Mouse (Mus musculus): ENCODE results near the gene Gatad2b. TPM values are rescaled to one million over a fixed set of nuclear protein-coding genes. Genes with fewer than 3 reads are reported as not detected.
"Not testable (repeated sequence)": the region's sequence is repeated elsewhere in the genome, so short reads cannot be mapped to it uniquely, and the experiment has no call there.

Gatad2b gene
- 11.3 and 15.4 TPM in 2 replicates for polyA plus RNA-seq (2015; fragmentation: Nextera tagmentation; extraction: Ambion mirVana)

DNA sequence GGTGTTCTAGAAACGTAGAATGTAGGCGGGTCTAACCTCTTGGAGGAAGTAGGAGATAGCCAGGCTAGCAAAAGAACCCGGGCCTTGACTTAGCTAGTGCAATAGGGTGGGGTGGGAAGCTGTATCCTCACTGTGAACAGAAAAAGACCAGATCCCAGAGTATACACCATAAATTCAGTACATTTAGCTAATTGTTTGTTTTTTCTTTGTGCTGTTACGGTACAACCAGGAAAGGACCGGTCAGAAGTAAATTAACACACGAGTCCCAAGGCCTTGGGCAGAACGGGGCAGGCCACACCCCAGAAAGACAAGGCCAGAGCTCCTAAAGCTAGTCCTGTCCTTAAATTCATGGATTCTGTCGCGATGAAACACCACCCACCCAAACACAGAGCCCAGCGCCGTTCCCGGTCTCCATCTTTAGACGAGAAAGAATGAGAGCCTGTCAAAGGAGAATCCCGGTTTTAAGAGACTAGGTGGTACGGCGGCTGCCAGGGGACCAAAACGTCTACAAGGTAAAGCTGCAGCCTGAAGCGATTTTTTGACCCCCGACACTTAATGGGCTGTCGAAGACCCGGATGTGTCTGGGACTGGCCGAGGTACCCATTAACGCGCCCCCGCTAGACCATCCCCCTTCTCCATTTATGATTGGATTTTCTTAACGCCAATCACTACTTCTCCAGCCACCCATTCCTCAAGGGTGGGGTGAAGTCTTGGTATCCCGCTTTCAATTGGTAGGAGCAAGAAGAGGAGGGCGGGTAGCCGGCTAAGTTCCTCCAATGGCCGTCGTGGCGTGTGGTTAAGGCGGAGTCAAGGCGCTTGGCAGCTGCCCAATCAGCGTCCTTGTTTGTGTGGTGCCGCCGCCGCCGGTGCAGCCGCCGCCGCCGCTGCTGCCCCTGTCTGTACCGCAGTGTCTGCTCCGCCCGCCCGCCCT, at the start of gene Gatad2b:
Gatad2b (plus strand) TSS at position 834 of the 931 bp plus-strand sequence.
- peak within 1 kb of the TSS; percentile 95 for H3K4me3 ChIP-seq (ENCODE audit: low read length)
- peaks cover 21% of the 10 kb centered on the region for H3K4me1 ChIP-seq (ENCODE audit: insufficient read depth, low read length)
- H3K9me3 ChIP-seq (ENCODE audit: low read length): no peaks in the 10 kb centered on the region
- H3K9ac ChIP-seq (replicated peaks; ENCODE audit: low read length): peak within 1 kb of the TSS; percentile 92
- H3K4me2 ChIP-seq (replicated peaks; ENCODE audit: low read depth, low read length): peak within 1 kb of the TSS; percentile 78
- H3K27me3 ChIP-seq (ENCODE audit: insufficient read depth, low read length): no peaks in the 10 kb centered on the region
- ATAC-seq (ENCODE audit: low FRiP score, low TSS enrichment): peak; percentile 99
- peak within 1 kb of the TSS; percentile 98 for H3K27ac ChIP-seq (ENCODE audit: low read length)
- whole genome bisulfite sequencing: under 1% methylated on average over 44 of the region's 47 CpGs
- no peaks in the 10 kb centered on the region for H3K36me3 ChIP-seq (ENCODE audit: insufficient read depth, low read length)

DNA sequence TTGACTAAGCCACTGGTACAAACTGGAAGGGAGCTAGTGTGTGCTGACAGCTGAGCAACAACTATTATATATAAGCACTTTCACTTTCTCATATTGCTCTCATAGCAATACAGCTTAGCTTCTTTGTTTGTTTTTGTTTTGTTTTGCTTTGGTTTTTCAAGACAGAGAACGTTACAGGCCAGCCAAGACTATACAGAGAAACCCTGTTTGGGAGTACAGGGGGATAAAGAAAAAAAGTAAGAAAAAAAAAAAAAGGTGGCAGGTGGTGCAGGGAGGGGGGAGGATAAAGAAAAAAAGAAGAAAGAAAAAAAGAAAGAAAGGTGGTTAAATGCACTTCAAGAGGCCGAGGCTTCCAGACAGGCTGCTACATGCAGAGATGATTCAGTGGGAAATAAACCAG, 47.6 kb upstream of the Gatad2b start:
- Histone ChIP-seq H3K9me3 (ENCODE audit: low read length) (no peaks in the 10 kb centered on the region), H3K36me3 (ENCODE audit: insufficient read depth, low read length) (peaks cover 7% of the 10 kb centered on the region; the same call in 1 of the 2 replicates), H3K4me2 (replicated peaks; ENCODE audit: low read depth, low read length) (no peak overlapping the region), H3K27ac (ENCODE audit: low read length) (no peak overlapping the region), H3K27me3 (ENCODE audit: insufficient read depth, low read length) (no peaks in the 10 kb centered on the region), H3K9ac (replicated peaks; ENCODE audit: low read length) (no peak overlapping the region), H3K4me1 (ENCODE audit: insufficient read depth, low read length) (peaks cover 28% of the 10 kb centered on the region), H3K4me3 (ENCODE audit: low read length) (no peak overlapping the region)
- 59% methylated on average over 2 of the region's 2 CpGs for WGBS
- ATAC-seq (ENCODE audit: low FRiP score, low TSS enrichment): no peak

DNA sequence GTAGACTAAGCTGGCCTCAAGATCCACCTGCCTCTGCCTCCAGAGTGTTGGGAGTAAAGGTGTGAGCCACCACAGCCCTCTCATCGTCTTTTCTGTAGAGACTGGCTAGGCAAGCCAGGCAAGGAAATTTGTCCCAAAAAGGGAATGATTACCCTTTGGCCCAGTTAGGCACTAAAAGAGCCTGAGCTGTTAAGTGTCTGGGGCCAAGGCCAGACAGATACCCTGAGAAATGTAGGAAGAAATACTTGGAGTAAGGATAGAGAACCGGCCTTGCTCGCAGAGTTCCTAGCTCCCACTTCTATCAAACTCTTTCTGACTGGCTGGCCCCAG, 45.4 kb upstream of the Gatad2b start:
- Histone ChIP-seq H3K4me2 (replicated peaks; ENCODE audit: low read depth, low read length) (peak overlapping the region; percentile 96), H3K9me3 (ENCODE audit: low read length) (no peaks in the 10 kb centered on the region), H3K4me1 (ENCODE audit: insufficient read depth, low read length) (peaks cover 31% of the 10 kb centered on the region), H3K4me3 (ENCODE audit: low read length) (peak overlapping the region; percentile 90), H3K27ac (ENCODE audit: low read length) (peak overlapping the region; percentile 97), H3K9ac (replicated peaks; ENCODE audit: low read length) (peak overlapping the region; percentile 82), H3K36me3 (ENCODE audit: insufficient read depth, low read length) (peaks cover 20% of the 10 kb centered on the region), H3K27me3 (ENCODE audit: insufficient read depth, low read length) (no peaks in the 10 kb centered on the region)
- 0% methylated on average over 3 of the region's 3 CpGs for WGBS
- ATAC-seq (ENCODE audit: low FRiP score, low TSS enrichment): no peak

DNA sequence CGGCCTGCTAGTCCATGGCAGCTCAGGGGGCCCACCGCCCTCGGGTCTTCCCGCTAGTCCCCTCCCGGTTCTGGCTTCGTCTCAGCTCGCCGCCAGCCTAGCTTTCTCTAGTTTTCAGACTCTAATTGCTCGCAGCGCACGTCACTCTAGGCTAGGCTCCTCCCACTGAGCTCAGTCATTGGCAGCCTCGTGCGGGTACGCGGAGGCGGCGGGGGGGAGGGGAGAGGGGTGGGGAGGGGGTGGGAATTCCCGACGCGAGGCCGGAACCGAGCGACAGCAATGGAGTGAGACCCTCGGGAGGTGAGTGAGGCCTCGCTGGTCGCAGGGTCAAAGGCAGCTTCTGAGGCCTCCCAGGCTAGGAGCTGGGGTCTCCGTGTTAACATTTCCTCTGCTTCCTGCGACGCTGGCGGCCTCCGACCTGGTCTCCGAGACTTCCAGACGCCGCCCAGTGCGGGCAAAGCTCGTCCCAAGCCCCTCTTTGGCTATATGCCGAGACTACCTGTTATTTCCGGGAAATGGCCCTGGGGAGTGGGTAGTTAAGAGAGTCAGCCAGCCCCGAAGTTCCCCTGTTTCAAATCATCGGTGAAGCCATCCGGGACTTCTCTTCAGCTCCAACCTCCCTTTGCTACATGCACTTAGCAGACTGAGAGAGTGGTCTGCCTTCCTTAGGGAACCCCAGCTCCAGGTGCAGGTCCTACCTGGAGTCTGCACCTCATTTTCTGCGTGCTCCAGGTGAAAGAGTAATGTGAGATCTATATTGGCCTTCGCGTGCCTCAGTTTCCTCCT, 44.8 kb upstream of the Gatad2b start, which contains the start of gene Slc39a1:
Slc39a1 (plus strand) TSS at position 213 of the 786 bp plus-strand sequence.
- Histone ChIP-seq H3K36me3 (ENCODE audit: insufficient read depth, low read length) (peaks cover 20% of the 10 kb centered on the region), H3K4me2 (replicated peaks; ENCODE audit: low read depth, low read length) (peak within 1 kb of the TSS; percentile 96), H3K9me3 (ENCODE audit: low read length) (no peaks in the 10 kb centered on the region), H3K27me3 (ENCODE audit: insufficient read depth, low read length) (no peaks in the 10 kb centered on the region), H3K9ac (replicated peaks; ENCODE audit: low read length) (peak within 1 kb of the TSS; percentile 82), H3K27ac (ENCODE audit: low read length) (peak within 1 kb of the TSS; percentile 97), H3K4me3 (ENCODE audit: low read length) (peak within 1 kb of the TSS; percentile 90), H3K4me1 (ENCODE audit: insufficient read depth, low read length) (peaks cover 26% of the 10 kb centered on the region)
- under 1% methylated on average over 36 of the region's 44 CpGs for whole genome bisulfite sequencing
- ATAC-seq (ENCODE audit: low FRiP score, low TSS enrichment): peak; percentile 96

DNA sequence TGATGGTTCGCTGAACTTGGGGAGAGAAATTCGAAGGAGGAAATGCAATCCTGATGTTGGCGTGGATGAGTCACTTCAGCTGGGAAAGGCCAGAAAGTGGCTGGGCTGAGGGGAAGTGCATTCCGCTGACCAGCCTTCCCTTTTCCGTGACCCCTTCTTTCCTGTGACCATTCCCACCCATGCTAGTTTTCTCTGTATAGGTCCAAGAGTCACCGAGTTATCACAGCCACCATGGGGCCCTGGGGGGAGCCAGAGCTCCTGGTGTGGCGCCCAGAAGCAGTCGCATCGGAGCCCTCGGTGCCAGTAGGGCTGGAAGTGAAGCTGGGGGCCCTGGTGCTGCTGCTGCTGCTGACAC, 44.3 kb upstream of the Gatad2b start:
- Histone ChIP-seq H3K4me1 (ENCODE audit: insufficient read depth, low read length) (peaks cover 23% of the 10 kb centered on the region), H3K9me3 (ENCODE audit: low read length) (no peaks in the 10 kb centered on the region), H3K27ac (ENCODE audit: low read length) (peak overlapping the region; percentile 97), H3K4me2 (replicated peaks; ENCODE audit: low read depth, low read length) (peak overlapping the region; percentile 96), H3K4me3 (ENCODE audit: low read length) (peak overlapping the region; percentile 90), H3K36me3 (ENCODE audit: insufficient read depth, low read length) (peaks cover 20% of the 10 kb centered on the region), H3K27me3 (ENCODE audit: insufficient read depth, low read length) (no peaks in the 10 kb centered on the region), H3K9ac (replicated peaks; ENCODE audit: low read length) (peak overlapping the region; percentile 82)
- ATAC-seq (ENCODE audit: low FRiP score, low TSS enrichment): peak; percentile 7; the same call in 1 of the 2 replicates
- WGBS: 2% methylated on average over 10 of the region's 10 CpGs

DNA sequence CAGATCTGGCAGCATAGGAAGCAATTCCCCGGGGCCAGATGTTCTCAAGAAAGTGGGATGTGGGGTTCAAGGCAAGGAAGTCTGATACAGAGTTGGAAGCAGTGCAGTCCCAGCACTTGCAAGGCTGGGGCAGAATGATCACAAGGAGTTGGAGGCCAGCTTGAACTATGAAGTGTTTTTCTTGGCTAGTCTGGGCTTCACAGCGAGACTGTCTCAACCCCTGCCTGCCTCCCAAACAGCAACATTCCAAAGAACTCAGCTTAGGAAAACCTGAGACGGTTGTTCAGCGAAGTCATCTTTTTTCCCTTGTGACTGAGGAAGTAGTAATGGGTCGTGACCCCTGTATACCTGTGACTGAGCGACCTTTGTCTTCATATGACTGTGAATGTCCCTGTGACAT, 42.2 kb upstream of the Gatad2b start:
- H3K36me3 ChIP-seq (ENCODE audit: insufficient read depth, low read length): peaks cover 20% of the 10 kb centered on the region
- H3K4me2 ChIP-seq (replicated peaks; ENCODE audit: low read depth, low read length): no peak overlapping the region
- H3K9ac ChIP-seq (replicated peaks; ENCODE audit: low read length): 0 out of 2 replicates have a peak overlapping the region, but pooled peaks have one; percentile 25
- WGBS: 66% methylated on average over 6 of the region's 6 CpGs
- ATAC-seq (ENCODE audit: low FRiP score, low TSS enrichment): no peak
- H3K27ac ChIP-seq (ENCODE audit: low read length): no peak overlapping the region
- H3K4me3 ChIP-seq (ENCODE audit: low read length): no peak overlapping the region
- no peaks in the 10 kb centered on the region for H3K27me3 ChIP-seq (ENCODE audit: insufficient read depth, low read length)
- no peaks in the 10 kb centered on the region for H3K9me3 ChIP-seq (ENCODE audit: low read length)
- peaks cover 29% of the 10 kb centered on the region for H3K4me1 ChIP-seq (ENCODE audit: insufficient read depth, low read length)

DNA sequence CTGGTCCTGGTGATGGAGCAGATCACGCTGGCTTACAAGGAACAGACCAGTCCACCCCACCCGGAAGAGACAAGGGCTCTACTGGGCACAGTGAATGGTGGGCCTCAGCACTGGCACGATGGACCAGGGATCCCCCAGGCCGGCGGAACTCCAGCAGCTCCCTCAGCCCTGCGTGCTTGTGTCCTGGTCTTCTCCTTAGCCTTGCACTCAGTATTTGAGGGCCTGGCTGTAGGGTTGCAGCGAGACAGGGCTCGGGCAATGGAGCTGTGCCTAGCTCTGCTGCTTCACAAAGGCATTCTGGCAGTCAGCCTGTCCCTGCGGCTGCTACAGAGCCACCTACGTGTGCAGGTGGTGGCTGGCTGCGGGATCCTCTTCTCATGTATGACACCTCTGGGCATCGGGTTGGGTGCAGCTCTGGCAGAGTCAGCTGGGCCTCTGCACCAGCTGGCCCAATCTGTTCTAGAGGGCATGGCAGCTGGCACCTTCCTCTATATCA, 41.2 kb upstream of the Gatad2b start:
- not testable (repeated sequence) for H3K27me3 ChIP-seq (ENCODE audit: insufficient read depth, low read length); H3K9me3 ChIP-seq (ENCODE audit: low read length); ATAC-seq (ENCODE audit: low FRiP score, low TSS enrichment); H3K4me2 ChIP-seq (replicated peaks; ENCODE audit: low read depth, low read length); H3K9ac ChIP-seq (replicated peaks; ENCODE audit: low read length); H3K4me3 ChIP-seq (ENCODE audit: low read length); H3K27ac ChIP-seq (ENCODE audit: low read length)
- WGBS: 92% methylated on average over 10 of the region's 12 CpGs
- Histone ChIP-seq H3K4me1 (ENCODE audit: insufficient read depth, low read length) (peaks cover 32% of the 10 kb centered on the region), H3K36me3 (ENCODE audit: insufficient read depth, low read length) (peaks cover 20% of the 10 kb centered on the region)

DNA sequence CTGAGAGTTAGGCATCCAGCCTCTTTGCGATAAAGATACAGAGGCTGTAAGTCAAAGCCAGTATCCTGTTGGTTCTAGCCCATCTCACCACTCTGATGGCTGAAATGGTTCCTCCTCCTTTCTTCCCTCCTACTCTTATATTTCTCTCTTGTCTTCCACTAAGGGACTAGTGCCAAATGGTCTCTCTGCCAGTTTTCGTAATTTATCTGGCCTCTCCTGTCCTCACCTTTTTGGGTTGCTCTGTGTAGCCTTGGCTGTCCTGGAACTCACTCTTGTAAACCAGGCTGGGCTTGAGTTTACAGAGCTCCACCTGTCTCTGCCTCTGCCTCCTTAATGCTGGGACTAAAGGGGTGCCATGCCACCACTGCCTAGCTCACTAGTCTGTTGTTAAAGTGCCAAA, 40.3 kb upstream of the Gatad2b start:
- peaks cover 30% of the 10 kb centered on the region for H3K4me1 ChIP-seq (ENCODE audit: insufficient read depth, low read length)
- peaks cover 25% of the 10 kb centered on the region for H3K36me3 ChIP-seq (ENCODE audit: insufficient read depth, low read length)
- not testable (repeated sequence) for H3K4me2 ChIP-seq (replicated peaks; ENCODE audit: low read depth, low read length); H3K9me3 ChIP-seq (ENCODE audit: low read length); H3K4me3 ChIP-seq (ENCODE audit: low read length); ATAC-seq (ENCODE audit: low FRiP score, low TSS enrichment); H3K9ac ChIP-seq (replicated peaks; ENCODE audit: low read length); H3K27me3 ChIP-seq (ENCODE audit: insufficient read depth, low read length); H3K27ac ChIP-seq (ENCODE audit: low read length)
- 92% methylated on average over 2 of the region's 2 CpGs for WGBS

DNA sequence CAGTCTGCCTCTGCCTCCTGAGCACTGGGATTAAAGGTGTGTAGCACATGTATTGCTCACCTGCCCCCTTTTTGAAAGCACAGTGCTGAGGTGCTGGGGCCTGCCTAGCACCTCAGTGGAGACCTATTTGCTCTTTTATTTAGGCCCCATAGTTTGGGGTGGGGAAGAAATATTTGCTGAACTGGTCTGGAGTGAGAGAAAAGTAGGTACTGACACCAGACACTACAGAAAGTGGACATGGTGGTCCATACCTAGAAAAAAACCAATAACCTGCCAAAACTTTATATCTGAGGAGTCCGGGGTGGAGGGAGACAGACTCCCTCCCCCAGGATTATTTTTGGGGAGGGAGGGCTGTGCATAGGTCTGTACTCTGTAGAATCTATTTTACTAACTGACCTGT, 39.8 kb upstream of the Gatad2b start:
- not testable (repeated sequence) for H3K27me3 ChIP-seq (ENCODE audit: insufficient read depth, low read length); H3K4me2 ChIP-seq (replicated peaks; ENCODE audit: low read depth, low read length); H3K9me3 ChIP-seq (ENCODE audit: low read length); H3K9ac ChIP-seq (replicated peaks; ENCODE audit: low read length); H3K4me3 ChIP-seq (ENCODE audit: low read length); H3K27ac ChIP-seq (ENCODE audit: low read length)
- 84% methylated on average over 1 of the region's 1 CpGs for WGBS
- Histone ChIP-seq H3K4me1 (ENCODE audit: insufficient read depth, low read length) (peaks cover 29% of the 10 kb centered on the region), H3K36me3 (ENCODE audit: insufficient read depth, low read length) (peaks cover 25% of the 10 kb centered on the region)
- peak; percentile 1; the same call in 1 of the 2 replicates for ATAC-seq (ENCODE audit: low FRiP score, low TSS enrichment)
